Mouse (Mus musculus) lung, embryonic 14.5 days (tissue): ENCODE data around the gene Jund. TPM values are rescaled to one million over a fixed set of nuclear protein-coding genes. Genes with fewer than 3 reads are reported as not detected.

Experiments
- ATAC-seq: fragments of 200-750 bp; cut with Nextera tagmentation; 2 replicates; pipeline ENCODE4 v1.8.0; 2017; ENCODE audit warnings: mild to moderate bottlenecking, moderate TSS enrichment, moderate library complexity; ENCODE audit not compliant: insufficient read depth
- DNase-seq: peaks from one replicate; pipeline ENCODE4 v3.0.0-alpha.2; 2015
- H3K27ac ChIP-seq: fragments of 300-500 bp; sonication (generic); 2 replicates; pipeline ENCODE4 v1.5.1; 2014; ENCODE audit warnings: low read depth, mild to moderate bottlenecking, moderate library complexity
- H3K27me3 ChIP-seq: fragments of 300-500 bp; sonication (generic); 2 replicates; pipeline ENCODE4 v1.6.1; 2014; ENCODE audit warnings: low read length, control low read depth; ENCODE audit not compliant: insufficient read depth
- H3K36me3 ChIP-seq: fragments of 300-500 bp; sonication (generic); 2 replicates; pipeline ENCODE4 v1.6.1; 2014; ENCODE audit warnings: control low read depth; ENCODE audit not compliant: insufficient read depth
- H3K4me1 ChIP-seq: fragments of 300-500 bp; sonication (generic); 2 replicates; pipeline ENCODE4 v1.6.1; 2014; ENCODE audit warnings: antibody characterized with exemption, control low read depth; ENCODE audit not compliant: insufficient read depth
- H3K4me2 ChIP-seq: fragments of 300-500 bp; sonication (generic); 2 replicates; pipeline ENCODE4 v1.6.1; 2014; ENCODE audit warnings: mild to moderate bottlenecking
- H3K4me3 ChIP-seq: fragments of 300-500 bp; sonication (generic); 2 replicates; pipeline ENCODE4 v1.5.1; 2014; ENCODE audit warnings: low read depth, low read length
- H3K9ac ChIP-seq: fragments of 300-500 bp; sonication (generic); 2 replicates; pipeline ENCODE4 v1.6.1; 2014
- H3K9me3 ChIP-seq: fragments of 300-500 bp; sonication (generic); 2 replicates; pipeline ENCODE4 v1.6.1; 2016; ENCODE audit warnings: low read depth, low read length, control low read depth
- CTCF ChIP-seq: IDR thresholded peaks from 2 replicates; pipeline ENCODE4 v1.5.1; 2016; ENCODE audit warnings: antibody characterized with exemption, low read depth
- WGBS: fragments of 180-500 bp; shearing (Covaris S2); extraction: QIAGEN DNeasy Blood & Tissue Kit; methylation state at CpG from one replicate; pipeline ENCODE4 v1.1.7; 2014; 5-methylcytosine and 5-hydroxymethylcytosine counted together
- polyA plus RNA-seq: library from polyadenylated mRNA; unstranded; fragments of >200 nt; fragmentation: Nextera tagmentation; extraction: Ambion mirVana; gene quantifications from 2 replicates; pipeline ENCODE4 v1.2.1, GENCODE M21; 2014

Gene Jund
- polyA plus RNA-seq, 1 experiment from 2014 or later, result 72.9 TPM

- Histone ChIP-seq H3K4me3 (no peak overlapping the region), H3K4me2 (no peak overlapping the region), H3K4me1 (no peaks in the 10 kb centered on the region), H3K36me3 (no peaks in the 10 kb centered on the region), H3K9me3 (no peaks in the 10 kb centered on the region), H3K9ac (no peak overlapping the region), H3K27me3 (peaks cover 64% of the 10 kb centered on the region), H3K27ac (no peak overlapping the region)
- WGBS, result 54% methylated on average over 11 of the region's 11 CpGs
- no peak for DNase-seq
- no peak for TF ChIP-seq CTCF
- no peak for ATAC-seq
These were observed 43.4 kb downstream of the Jund start for GRCm38 (mm10) chr8:70742176-70742575.

GRCm38 (mm10) chr8:70742981-70743655 is 44.4 kb downstream of the Jund start:
- Histone ChIP-seq H3K9ac (no peak overlapping the region), H3K27ac (no peak overlapping the region), H3K36me3 (no peaks in the 10 kb centered on the region), H3K4me3 (peak overlapping the region; percentile 28), H3K4me2 (peak overlapping the region; percentile 58), H3K4me1 (no peaks in the 10 kb centered on the region), H3K9me3 (no peaks in the 10 kb centered on the region), H3K27me3 (peaks cover 72% of the 10 kb centered on the region)
- WGBS, result 4% methylated on average over 38 of the region's 38 CpGs
- ATAC-seq, result no peak
- no peak for TF ChIP-seq CTCF
- peak; percentile 21 for DNase-seq

- no peaks in the 10 kb centered on the region for H3K36me3 ChIP-seq
- no peaks in the 10 kb centered on the region for H3K9me3 ChIP-seq
- no peak for TF ChIP-seq CTCF
- H3K27me3 ChIP-seq, result peaks cover 79% of the 10 kb centered on the region
- peak overlapping the region; percentile 28 for H3K4me3 ChIP-seq
- peak overlapping the region; percentile 58 for H3K4me2 ChIP-seq
- no peak overlapping the region for H3K27ac ChIP-seq
- no peaks in the 10 kb centered on the region for H3K4me1 ChIP-seq
- DNase-seq (peak; percentile 61), ATAC-seq (peak; percentile 27; the same call in 1 of the 2 replicates)
- no peak overlapping the region; the same call in 1 of the 2 replicates for H3K9ac ChIP-seq
- 5% methylated on average over 48 of the region's 48 CpGs for WGBS
These were observed 45.2 kb downstream of the Jund start for GRCm38 (mm10) chr8:70743656-70744590.

- Histone ChIP-seq H3K4me3 (no peak overlapping the region), H3K36me3 (no peaks in the 10 kb centered on the region), H3K4me1 (no peaks in the 10 kb centered on the region), H3K27me3 (peaks cover 83% of the 10 kb centered on the region), H3K4me2 (no peak overlapping the region), H3K9ac (no peak overlapping the region), H3K27ac (no peak overlapping the region), H3K9me3 (no peaks in the 10 kb centered on the region)
- TF ChIP-seq CTCF, result no peak
- WGBS, result 48% methylated on average over 11 of the region's 11 CpGs
- DNase-seq (no peak), ATAC-seq (no peak)
These were observed 46.1 kb downstream of the Jund start for GRCm38 (mm10) chr8:70744806-70745205.

GRCm38 (mm10) chr8:70745691-70746220 is 47.0 kb downstream of the Jund start:
- no peak overlapping the region for H3K27ac ChIP-seq
- no peak overlapping the region for H3K9ac ChIP-seq
- ATAC-seq (no peak), DNase-seq (no peak)
- peaks cover 83% of the 10 kb centered on the region for H3K27me3 ChIP-seq
- no peak overlapping the region for H3K4me2 ChIP-seq
- no peak for TF ChIP-seq CTCF
- H3K36me3 ChIP-seq, result no peaks in the 10 kb centered on the region
- H3K4me1 ChIP-seq, result no peaks in the 10 kb centered on the region
- H3K4me3 ChIP-seq, result no peak overlapping the region
- no peaks in the 10 kb centered on the region for H3K9me3 ChIP-seq
- 55% methylated on average over 19 of the region's 19 CpGs for WGBS

- TF ChIP-seq CTCF, result no peak
- 48% methylated on average over 9 of the region's 9 CpGs for WGBS
- H3K27ac ChIP-seq, result no peak overlapping the region
- no peaks in the 10 kb centered on the region for H3K4me1 ChIP-seq
- H3K9ac ChIP-seq, result no peak overlapping the region
- no peak overlapping the region for H3K4me3 ChIP-seq
- no peak overlapping the region for H3K4me2 ChIP-seq
- no peaks in the 10 kb centered on the region for H3K36me3 ChIP-seq
- DNase-seq (no peak), ATAC-seq (no peak)
- H3K9me3 ChIP-seq, result no peaks in the 10 kb centered on the region
- H3K27me3 ChIP-seq, result peaks cover 75% of the 10 kb centered on the region
These were observed 47.9 kb downstream of the Jund start for GRCm38 (mm10) chr8:70746676-70747075.

GRCm38 (mm10) chr8:70747211-70747890 is 48.6 kb downstream of the Jund start:
- H3K4me1 ChIP-seq, result 0 out of 2 replicates have a peak, but pooled peaks cover under 1% of the 10 kb centered on the region
- H3K9ac ChIP-seq, result no peak overlapping the region
- no peak for DNase-seq
- no peaks in the 10 kb centered on the region for H3K9me3 ChIP-seq
- H3K27me3 ChIP-seq, result peaks cover 68% of the 10 kb centered on the region
- no peak for TF ChIP-seq CTCF
- no peak overlapping the region for H3K27ac ChIP-seq
- no peaks in the 10 kb centered on the region for H3K36me3 ChIP-seq
- WGBS, result 76% methylated on average over 18 of the region's 18 CpGs
- no peak for ATAC-seq
- no peak overlapping the region for H3K4me3 ChIP-seq
- H3K4me2 ChIP-seq, result no peak overlapping the region
